In the genomic region with DNA sequence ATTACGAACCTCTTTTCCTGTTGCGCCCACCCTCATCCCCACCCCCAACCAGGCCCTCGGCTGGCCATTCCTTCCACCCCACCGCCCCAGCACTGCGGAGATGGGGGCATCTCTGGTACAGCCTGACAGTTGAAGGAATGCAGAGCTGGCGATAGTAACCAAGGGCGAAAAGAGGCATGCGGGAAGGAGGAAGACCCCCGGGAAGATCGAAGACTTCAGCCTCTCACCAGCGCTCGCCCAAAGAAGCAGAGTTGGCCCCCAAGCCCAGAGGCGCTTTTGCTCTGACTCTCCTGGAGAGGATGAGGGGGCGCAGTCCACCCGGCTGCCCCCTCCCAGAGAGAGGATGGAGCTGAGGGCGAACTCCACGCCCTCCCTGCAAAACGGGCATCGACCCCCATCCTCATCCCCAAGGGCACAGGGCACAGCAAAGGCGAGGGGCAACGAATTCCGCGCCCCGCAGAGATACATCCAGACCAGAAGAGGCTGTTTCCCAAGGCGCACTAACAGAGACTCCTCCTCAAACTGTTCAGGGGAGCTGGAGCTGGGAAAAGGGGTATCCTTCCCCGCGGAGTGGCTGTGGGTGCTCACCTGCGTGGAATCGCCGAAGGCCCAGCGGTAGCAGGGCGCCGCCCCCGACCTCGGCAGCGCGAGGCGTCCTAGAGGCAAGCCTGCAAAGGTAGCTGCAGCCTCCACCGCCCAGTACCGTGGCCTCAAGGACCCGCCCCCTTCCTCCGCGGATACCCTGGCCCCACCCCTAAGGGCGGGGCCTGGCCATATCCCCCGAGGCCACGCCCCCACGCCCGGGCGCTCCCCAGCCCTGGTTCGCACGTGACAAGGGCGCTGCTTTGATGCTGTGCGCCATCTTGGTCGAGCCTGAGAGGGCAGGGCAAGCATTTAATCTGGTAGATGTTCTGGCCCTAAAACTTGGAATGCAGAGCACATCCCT, we compare ENCODE assay signal across 9 mouse cellular contexts. TPM values are rescaled to one million over a fixed set of nuclear protein-coding genes. Genes with fewer than 3 reads are reported as not detected.
DNase-seq lines count a peak whose midpoint lies in the region; ATAC-seq lines count a peak whose summit lies in the region.
"Had no signal": no experiment of that assay in that cellular context is flagged by ENCODE, and none has a peak within 500 bp of the region (broad histone marks: within the 10 kb centered on the region; RNA-seq: fewer than 3 reads in every experiment).

No protein-coding gene starts in this region.

- H3K4me2 ChIP-seq in limb, embryonic 11.5 days (ENCODE audit: low read depth, severe bottlenecking), result peak overlapping the region; percentile 96
- peak overlapping the region; percentile 77 for H3K4me2 ChIP-seq in midbrain, embryonic 13.5 days (replicated peaks)

- peaks cover 36% of the 10 kb centered on the region for H3K36me3 ChIP-seq in embryonic facial prominence, embryonic 10.5 days (replicated peaks)
- peaks cover 8% of the 10 kb centered on the region; the same call in 1 of the 2 replicates for H3K36me3 ChIP-seq in limb, embryonic 11.5 days (ENCODE audit: control insufficient read depth, insufficient read depth, low read length)
- peaks cover 24% of the 10 kb centered on the region for H3K36me3 ChIP-seq in midbrain, embryonic 13.5 days

- peaks cover 16% of the 10 kb centered on the region for H3K4me1 ChIP-seq in embryonic facial prominence, embryonic 10.5 days
- H3K4me1 ChIP-seq in limb, embryonic 11.5 days (ENCODE audit: control insufficient read depth, insufficient read depth, low read length), result peaks cover 3% of the 10 kb centered on the region; the same call in 1 of the 2 replicates
- peaks cover 13% of the 10 kb centered on the region for H3K4me1 ChIP-seq in midbrain, embryonic 13.5 days (replicated peaks)

- H3K9ac ChIP-seq in limb, embryonic 11.5 days (ENCODE audit: low read length), result peak overlapping the region; percentile 38
- H3K9ac ChIP-seq in midbrain, embryonic 13.5 days (replicated peaks), result peak overlapping the region; percentile 73

- ATAC-seq in limb, embryonic 11.5 days (ENCODE audit: insufficient number of reproducible peaks, low FRiP score, low TSS enrichment, low read depth), result peak; percentile 93
- ATAC-seq in midbrain, embryonic 13.5 days, result peak; percentile 93

- peak overlapping the region; percentile 72 for H3K27ac ChIP-seq in embryonic facial prominence, embryonic 10.5 days (replicated peaks)
- no peak overlapping the region for H3K27ac ChIP-seq in limb, embryonic 11.5 days (replicated peaks; ENCODE audit: low read depth, low read length)
- H3K27ac ChIP-seq in midbrain, embryonic 13.5 days, result no peak overlapping the region
- H3K27ac ChIP-seq: macrophage had no signal

- WGBS in embryonic facial prominence, embryonic 10.5 days, result under 1% methylated on average over 54 of the region's 54 CpGs
- WGBS in limb, embryonic 11.5 days, result 1% methylated on average over 50 of the region's 54 CpGs
- WGBS in midbrain, embryonic 13.5 days, result under 1% methylated on average over 49 of the region's 54 CpGs

- peak overlapping the region; percentile 67 for H3K4me3 ChIP-seq in embryonic facial prominence, embryonic 10.5 days
- H3K4me3 ChIP-seq in limb, embryonic 11.5 days (ENCODE audit: low read depth, low read length), result peak overlapping the region; percentile 34
- H3K4me3 ChIP-seq in midbrain, embryonic 13.5 days (replicated peaks), result peak overlapping the region; percentile 52

- peak; percentile 94 for DNase-seq in adrenal gland, postnatal 14 days
- DNase-seq in embryonic facial prominence, embryonic 10.5 days (ENCODE audit: low spot score), result peak; percentile 97
- DNase-seq in heart, adult 9 months (ENCODE audit: low spot score in 2 of 2), result peak; percentile 23 to 26
- peak; percentile 38 to 63 for DNase-seq in kidney, adult 8-10 months
- DNase-seq in limb, embryonic 11.5 days (ENCODE audit: low spot score), result peak; percentile 96
- DNase-seq in skeletal muscle tissue, adult 2 months (ENCODE audit: low read depth, low spot score), result peak; percentile 27
- peak; percentile 94 for DNase-seq in yolk sac, embryonic 10.5 days (ENCODE audit: low spot score)

- H3K27me3 ChIP-seq in embryonic facial prominence, embryonic 10.5 days (replicated peaks; ENCODE audit: low read depth, poor library complexity, severe bottlenecking), result peaks cover 18% of the 10 kb centered on the region
- H3K27me3 ChIP-seq in limb, embryonic 11.5 days (ENCODE audit: control insufficient read depth, insufficient read depth, low read length), result no peaks in the 10 kb centered on the region
- no peaks in the 10 kb centered on the region for H3K27me3 ChIP-seq in midbrain, embryonic 13.5 days

- no peaks in the 10 kb centered on the region for H3K9me3 ChIP-seq in embryonic facial prominence, embryonic 10.5 days
- no peaks in the 10 kb centered on the region for H3K9me3 ChIP-seq in limb, embryonic 11.5 days (ENCODE audit: control insufficient read depth, low read length)
- no peaks in the 10 kb centered on the region for H3K9me3 ChIP-seq in midbrain, embryonic 13.5 days

RNA-seq across cellular contexts. Expression of gene Ppfia4, which starts 11.6 kb away (rescaled TPM):
- total RNA-seq in adrenal gland, postnatal 14 days (2021), result 0.67 and 1.6 TPM in 2 replicates
- 2.4 and 2.5 TPM in 2 replicates for polyA plus RNA-seq in embryonic facial prominence, embryonic 10.5 days (2016; fragmentation: Nextera tagmentation; extraction: Ambion mirVana)
- polyA plus RNA-seq in limb, embryonic 11.5 days (2014; fragmentation: Nextera tagmentation; extraction: Ambion mirVana), result 2.3 and 3.4 TPM in 2 replicates
- polyA plus RNA-seq in midbrain, embryonic 13.5 days (2015; fragmentation: Nextera tagmentation; extraction: Ambion mirVana), result 6.5 and 7.0 TPM in 2 replicates

RNA-seq across cellular contexts. Expression of gene Tmem183a, which starts 17.5 kb away (rescaled TPM):
- 39.7 and 50.9 TPM in 2 replicates for total RNA-seq in adrenal gland, postnatal 14 days (2021)
- polyA plus RNA-seq in embryonic facial prominence, embryonic 10.5 days (2016; fragmentation: Nextera tagmentation; extraction: Ambion mirVana), result 119 and 126 TPM in 2 replicates
- polyA plus RNA-seq in limb, embryonic 11.5 days (2014; fragmentation: Nextera tagmentation; extraction: Ambion mirVana), result 117 and 119 TPM in 2 replicates
- polyA plus RNA-seq in midbrain, embryonic 13.5 days (2015; fragmentation: Nextera tagmentation; extraction: Ambion mirVana), result 128 TPM in 2 replicates

RNA-seq across cellular contexts. Expression of gene 4933406M09Rik, which starts 41.5 kb away (rescaled TPM):
- total RNA-seq in adrenal gland, postnatal 14 days (2021), result not detected in 2 replicates
- polyA plus RNA-seq in embryonic facial prominence, embryonic 10.5 days (2016; fragmentation: Nextera tagmentation; extraction: Ambion mirVana), result not detected in 2 replicates
- not detected in 2 replicates for polyA plus RNA-seq in limb, embryonic 11.5 days (2014; fragmentation: Nextera tagmentation; extraction: Ambion mirVana)
- not detected in 2 replicates for polyA plus RNA-seq in midbrain, embryonic 13.5 days (2015; fragmentation: Nextera tagmentation; extraction: Ambion mirVana)
- polyA plus RNA-seq: macrophage had no signal

RNA-seq across cellular contexts. Expression of gene Myog, which starts 54.5 kb away (rescaled TPM):
- not detected in 2 replicates for total RNA-seq in adrenal gland, postnatal 14 days (2021)
- 0.62 and 3.1 TPM in 2 replicates for polyA plus RNA-seq in embryonic facial prominence, embryonic 10.5 days (2016; fragmentation: Nextera tagmentation; extraction: Ambion mirVana)
- 30.5 and 31.5 TPM in 2 replicates for polyA plus RNA-seq in limb, embryonic 11.5 days (2014; fragmentation: Nextera tagmentation; extraction: Ambion mirVana)
- polyA plus RNA-seq in midbrain, embryonic 13.5 days (2015; fragmentation: Nextera tagmentation; extraction: Ambion mirVana), result not detected in 2 replicates
- polyA plus RNA-seq: macrophage had no signal

Comparison
In these comparisons a context has a peak if more than half of its experiments do, and no peak if none do; other contexts are left out.
1. DNase-seq: peak in every context shown above with its lines; median percentile 97 in embryonic facial prominence, embryonic 10.5 days; 96 in limb, embryonic 11.5 days; 94 in adrenal gland, postnatal 14 days; 94 in yolk sac, embryonic 10.5 days; 50 in kidney, adult 8-10 months; 27 in skeletal muscle tissue, adult 2 months; 24 in heart, adult 9 months.